Mouse (Mus musculus): Measurements from ENCODE around the gene Sft2d2. TPM values are rescaled to one million over a fixed set of nuclear protein-coding genes. Genes with fewer than 3 reads are reported as not detected.

The Sft2d2 gene
- polyA plus RNA-seq, 1 experiment from 2014 or later = 8.9 TPM

DNA sequence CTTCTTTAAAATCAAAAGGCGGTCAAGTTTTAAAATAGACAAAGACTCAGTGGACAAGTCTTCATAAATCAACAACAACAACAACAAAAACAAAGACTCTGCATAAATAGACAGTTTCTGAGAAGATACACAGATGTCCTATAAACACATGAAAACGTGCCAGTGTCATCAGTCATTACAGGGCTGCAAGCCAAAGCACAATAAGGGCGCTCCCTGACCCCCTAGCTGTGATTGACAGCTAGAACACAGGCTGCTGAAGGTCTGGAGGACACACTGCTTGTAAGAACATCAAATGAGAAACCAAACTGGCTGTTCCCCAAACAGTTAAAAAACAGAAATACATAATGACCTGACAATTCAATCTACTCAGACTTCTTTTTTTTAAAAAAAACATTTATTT is 5.4 kb upstream of the Sft2d2 start:
- Histone ChIP-seq H3K27ac (no peak overlapping the region), H3K36me3 (no peaks in the 10 kb centered on the region), H3K4me3 (no peak overlapping the region), H3K27me3 (ENCODE audit: insufficient read depth, poor library complexity, severe bottlenecking) (peaks cover 10% of the 10 kb centered on the region), H3K9me3 (no peaks in the 10 kb centered on the region), H3K4me1 (replicated peaks) (peaks cover 3% of the 10 kb centered on the region)
- DNase-seq (ENCODE audit: low spot score) = no peak
- 75% methylated on average over 3 of the region's 3 CpGs for WGBS

DNA sequence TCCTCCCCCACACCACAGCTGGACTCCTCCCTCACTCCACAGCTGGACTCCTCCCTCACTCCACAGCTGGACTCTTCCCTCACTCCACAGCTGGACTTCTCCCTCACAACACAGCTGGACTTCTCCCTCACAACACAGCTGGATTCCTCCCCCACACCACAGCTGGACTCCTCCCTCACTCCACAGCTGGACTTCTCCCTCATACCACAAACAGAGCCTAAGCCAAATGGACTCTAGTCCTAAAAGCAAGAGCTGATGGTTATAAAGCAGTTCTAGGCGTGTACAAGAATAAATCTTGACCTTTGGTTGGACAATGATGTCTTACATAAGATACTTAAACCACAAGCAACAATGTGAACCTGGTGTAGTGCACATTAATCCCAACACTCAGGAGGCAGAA is 4.7 kb upstream of the Sft2d2 start:
- Histone ChIP-seq H3K27me3 (ENCODE audit: insufficient read depth, poor library complexity, severe bottlenecking) (peaks cover 10% of the 10 kb centered on the region), H3K4me3 (no peak overlapping the region), H3K4me1 (replicated peaks) (peaks cover 10% of the 10 kb centered on the region), H3K27ac (no peak overlapping the region), H3K36me3 (no peaks in the 10 kb centered on the region), H3K9me3 (no peaks in the 10 kb centered on the region)
- WGBS = 74% methylated on average over 1 of the region's 1 CpGs
- no peak for DNase-seq (ENCODE audit: low spot score)

DNA sequence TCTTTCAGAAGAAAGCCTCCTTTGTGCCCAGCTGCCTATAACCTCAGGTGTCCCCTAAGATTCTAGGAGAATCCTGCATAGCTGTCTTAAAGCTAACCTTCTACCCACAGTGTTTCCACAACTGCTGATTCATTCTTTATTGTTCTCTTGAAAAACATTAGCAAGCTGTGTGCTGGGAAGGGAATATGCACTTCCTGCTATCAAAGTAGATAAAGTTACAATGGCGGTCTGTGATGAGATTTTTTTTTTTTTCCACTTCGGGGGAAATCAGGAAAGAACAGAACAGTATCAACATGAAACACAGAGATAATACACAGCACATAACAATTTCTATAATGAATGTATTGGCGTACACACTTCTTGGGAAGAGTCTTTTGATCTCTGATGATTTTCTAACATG is 3.6 kb upstream of the Sft2d2 start:
- no peak for DNase-seq (ENCODE audit: low spot score)
- peaks cover 21% of the 10 kb centered on the region for H3K4me1 ChIP-seq (replicated peaks)
- 77% methylated on average over 3 of the region's 3 CpGs for WGBS

DNA sequence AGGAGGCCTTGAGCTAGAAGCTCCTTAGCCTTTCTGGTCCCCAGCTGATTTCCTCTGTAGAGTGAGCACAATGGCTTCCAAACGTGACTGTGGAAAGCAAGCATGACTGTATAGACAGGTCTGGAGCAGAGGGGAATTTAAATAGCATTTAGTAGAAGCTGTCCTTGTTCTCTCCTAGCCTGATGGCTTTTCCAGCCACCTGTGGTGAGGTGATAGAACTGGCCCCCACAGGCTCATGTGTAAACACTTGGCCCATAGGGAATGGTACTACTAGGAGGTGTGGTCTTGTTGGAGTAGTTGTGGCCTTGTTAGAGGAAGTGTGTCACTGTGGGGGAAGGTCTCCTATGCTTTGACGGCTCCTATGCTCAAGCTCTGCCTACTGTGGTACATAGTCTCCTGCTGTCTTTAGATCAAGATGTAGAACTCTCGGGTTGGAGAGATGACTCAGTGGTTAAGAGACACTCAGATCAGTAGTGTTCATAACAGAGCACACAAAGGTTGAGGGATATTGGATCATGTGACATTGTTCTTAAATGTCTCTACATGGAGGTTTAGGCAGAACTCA is 1.2 kb upstream of the Sft2d2 start:
- Histone ChIP-seq H3K9me3 (no peaks in the 10 kb centered on the region), H3K4me1 (replicated peaks) (peaks cover 21% of the 10 kb centered on the region), H3K36me3 (no peaks in the 10 kb centered on the region), H3K27me3 (ENCODE audit: insufficient read depth, poor library complexity, severe bottlenecking) (peaks cover 20% of the 10 kb centered on the region), H3K27ac (no peak overlapping the region), H3K4me3 (no peak overlapping the region)
- no peak for DNase-seq (ENCODE audit: low spot score)
- 65% methylated on average over 3 of the region's 3 CpGs for WGBS

More for the DNA sequence above, 3.6 kb upstream of the Sft2d2 start:
- Histone ChIP-seq H3K36me3 (no peaks in the 10 kb centered on the region), H3K27me3 (ENCODE audit: insufficient read depth, poor library complexity, severe bottlenecking) (peaks cover 20% of the 10 kb centered on the region), H3K27ac (no peak overlapping the region), H3K9me3 (no peaks in the 10 kb centered on the region), H3K4me3 (no peak overlapping the region)

DNA sequence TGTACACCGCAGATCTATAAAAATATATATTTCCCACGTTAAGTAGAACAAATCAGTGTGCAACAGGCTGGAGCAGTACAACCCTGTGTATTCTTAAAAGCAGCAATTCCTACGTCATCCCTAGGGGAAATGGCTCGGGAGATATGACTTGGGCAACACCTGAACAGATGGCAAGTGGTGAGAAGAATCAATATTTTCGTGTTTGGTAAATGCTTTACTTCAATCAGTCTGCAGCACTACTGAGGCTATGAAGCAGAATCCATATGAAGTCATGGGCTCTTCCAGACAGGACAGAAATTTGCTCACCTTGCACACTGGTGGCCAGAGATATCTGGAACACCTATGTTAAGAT is 400 bp upstream of the Sft2d2 start:
- Histone ChIP-seq H3K9me3 (no peaks in the 10 kb centered on the region), H3K36me3 (no peaks in the 10 kb centered on the region), H3K27ac (peak overlapping the region; percentile 80), H3K27me3 (ENCODE audit: insufficient read depth, poor library complexity, severe bottlenecking) (peaks cover 20% of the 10 kb centered on the region), H3K4me1 (replicated peaks) (peaks cover 21% of the 10 kb centered on the region), H3K4me3 (peak overlapping the region; percentile 89)
- WGBS = 14% methylated on average over 5 of the region's 5 CpGs
- no peak for DNase-seq (ENCODE audit: low spot score)

DNA sequence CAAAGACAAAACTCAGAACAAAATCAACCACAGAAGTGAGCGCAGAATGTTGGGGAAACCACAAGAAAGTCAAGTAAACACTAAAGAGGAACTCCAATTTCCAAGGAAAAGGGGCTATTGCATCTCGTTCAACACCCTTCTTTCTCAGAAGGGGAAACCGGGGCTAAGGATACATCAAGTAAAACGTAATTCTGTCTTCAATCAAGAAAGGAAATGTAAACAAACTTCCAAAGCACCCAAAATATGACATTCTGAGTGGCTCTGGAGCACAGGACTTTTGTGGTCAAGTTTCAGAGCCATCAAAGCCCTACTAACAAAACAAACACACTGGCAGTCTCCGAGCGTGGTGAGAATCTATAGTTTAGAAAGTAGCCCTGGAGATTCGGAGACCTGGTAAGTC is 812 bp downstream of the Sft2d2 start:
- DNase-seq (ENCODE audit: low spot score) = no peak
- 20% methylated on average over 7 of the region's 7 CpGs for WGBS
- no peaks in the 10 kb centered on the region for H3K9me3 ChIP-seq
- H3K4me3 ChIP-seq = peak overlapping the region; percentile 89
- H3K4me1 ChIP-seq (replicated peaks) = peaks cover 21% of the 10 kb centered on the region
- H3K27me3 ChIP-seq (ENCODE audit: insufficient read depth, poor library complexity, severe bottlenecking) = peaks cover 20% of the 10 kb centered on the region
- H3K36me3 ChIP-seq = no peaks in the 10 kb centered on the region
- H3K27ac ChIP-seq = peak overlapping the region; percentile 80

DNA sequence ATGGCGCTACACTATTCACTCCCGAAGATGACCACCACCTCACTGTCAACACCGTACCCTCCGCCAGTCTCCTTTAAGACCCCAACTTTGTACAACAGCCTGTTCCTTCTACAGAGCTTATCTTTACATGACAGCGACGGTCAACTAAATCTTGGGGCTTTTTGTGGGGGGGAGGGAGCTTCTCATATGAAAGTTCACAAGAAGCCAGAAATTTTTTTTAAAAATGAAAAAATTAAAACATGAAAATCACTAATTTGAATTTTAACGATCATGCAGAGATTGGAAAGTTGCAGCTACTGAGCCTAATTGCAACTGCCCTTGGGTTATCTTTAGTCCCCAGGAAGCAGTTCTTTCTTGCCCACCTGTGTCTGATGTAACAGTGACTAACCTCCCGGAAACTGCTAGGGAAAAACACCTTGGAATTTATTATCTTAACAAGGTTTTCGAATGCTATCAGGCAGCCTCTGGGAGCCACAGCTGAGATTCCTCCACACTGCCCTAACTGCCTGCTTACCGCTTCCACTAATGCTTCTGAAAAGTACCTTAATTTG is 1.4 kb downstream of the Sft2d2 start:
- H3K4me3 ChIP-seq = peak overlapping the region; percentile 89; the same call in 1 of the 2 replicates
- WGBS = 79% methylated on average over 10 of the region's 10 CpGs
- DNase-seq (ENCODE audit: low spot score) = no peak

DNA sequence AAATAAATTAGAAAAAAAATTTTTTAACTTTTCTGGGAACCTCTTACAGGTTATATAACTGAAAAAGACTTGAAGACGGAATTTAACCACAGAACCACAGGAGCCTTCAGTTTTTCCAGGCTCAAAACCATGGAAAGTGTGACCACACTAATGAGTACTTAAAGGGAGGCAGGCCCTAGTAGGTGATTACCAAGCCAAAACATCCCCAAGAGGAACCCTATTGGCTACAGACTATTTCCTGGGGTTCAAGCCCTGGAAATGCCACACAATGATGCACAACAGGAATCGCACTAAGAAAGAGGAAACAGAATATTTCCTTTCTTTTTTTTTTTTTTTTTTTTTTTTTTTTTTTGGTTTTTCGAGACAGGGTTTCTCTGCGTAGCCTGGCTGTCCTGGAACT is 2.1 kb downstream of the Sft2d2 start:
- Histone ChIP-seq H3K27me3 (ENCODE audit: insufficient read depth, poor library complexity, severe bottlenecking) (peaks cover 20% of the 10 kb centered on the region), H3K36me3 (no peaks in the 10 kb centered on the region), H3K9me3 (no peaks in the 10 kb centered on the region), H3K4me3 (no peak overlapping the region), H3K27ac (no peak overlapping the region), H3K4me1 (replicated peaks) (peaks cover 30% of the 10 kb centered on the region)
- WGBS = 81% methylated on average over 4 of the region's 4 CpGs
- DNase-seq (ENCODE audit: low spot score) = no peak

More for the DNA sequence above, 1.4 kb downstream of the Sft2d2 start:
- Histone ChIP-seq H3K4me1 (replicated peaks) (peaks cover 25% of the 10 kb centered on the region), H3K36me3 (no peaks in the 10 kb centered on the region), H3K27me3 (ENCODE audit: insufficient read depth, poor library complexity, severe bottlenecking) (peaks cover 20% of the 10 kb centered on the region), H3K27ac (no peak overlapping the region), H3K9me3 (no peaks in the 10 kb centered on the region)

DNA sequence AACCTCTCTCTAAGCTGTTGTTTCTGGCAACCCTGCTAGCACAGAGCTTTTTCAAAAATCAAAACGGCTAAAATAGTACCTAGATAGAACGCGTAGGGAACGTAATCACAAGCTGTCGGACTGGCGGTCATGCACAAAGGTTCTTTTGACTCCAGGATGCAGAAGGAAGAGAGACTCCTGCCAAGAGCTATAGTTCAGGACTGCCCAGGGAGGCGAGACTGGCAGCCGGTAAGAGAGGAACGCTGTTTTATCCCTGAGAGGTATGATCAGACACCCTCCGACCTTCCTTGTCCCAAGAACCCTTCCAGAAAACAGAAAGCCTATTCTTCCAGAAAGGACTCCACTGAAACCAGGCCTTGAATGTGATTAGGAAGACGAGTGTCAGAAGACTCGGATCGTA is 2.6 kb downstream of the Sft2d2 start:
- Histone ChIP-seq H3K27me3 (ENCODE audit: insufficient read depth, poor library complexity, severe bottlenecking) (peaks cover 20% of the 10 kb centered on the region), H3K4me1 (replicated peaks) (peaks cover 35% of the 10 kb centered on the region), H3K36me3 (no peaks in the 10 kb centered on the region), H3K27ac (no peak overlapping the region), H3K4me3 (no peak overlapping the region), H3K9me3 (no peaks in the 10 kb centered on the region)
- DNase-seq (ENCODE audit: low spot score) = no peak
- WGBS = 63% methylated on average over 13 of the region's 13 CpGs

DNA sequence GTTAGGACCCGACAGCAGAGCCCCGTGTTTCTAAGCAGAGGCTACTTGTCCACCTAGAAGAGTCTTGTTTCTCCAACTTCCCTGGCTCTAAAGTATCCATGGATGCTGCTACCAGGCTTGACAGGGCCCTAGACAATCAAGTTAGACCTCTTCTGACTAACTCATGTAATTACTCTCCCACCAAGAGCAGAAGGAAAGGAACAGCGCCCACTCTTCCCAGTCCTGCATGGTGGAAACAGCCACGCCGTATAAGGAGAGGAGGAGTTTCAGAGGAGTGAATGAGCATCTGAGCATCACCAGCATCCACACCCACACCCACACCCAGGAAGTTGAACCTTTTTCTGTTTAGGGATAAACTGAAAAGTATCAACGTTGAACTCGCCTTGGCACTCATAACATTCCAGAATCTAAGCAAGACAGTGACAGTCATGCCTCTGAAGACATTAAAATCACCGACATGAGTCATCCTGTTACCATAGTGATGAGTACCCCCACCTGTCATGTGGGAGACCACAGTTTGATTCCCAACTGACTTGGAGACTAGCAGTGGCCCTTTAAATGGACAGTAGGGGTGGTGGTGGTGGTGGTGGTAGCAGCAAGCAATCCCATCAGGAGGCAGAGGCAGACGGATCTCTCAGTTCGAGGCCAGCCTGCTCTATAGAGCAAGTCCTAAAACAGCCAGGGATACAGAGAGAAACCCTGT is 3.5 kb downstream of the Sft2d2 start:
- H3K27me3 ChIP-seq (ENCODE audit: insufficient read depth, poor library complexity, severe bottlenecking) = peaks cover 20% of the 10 kb centered on the region
- no peak overlapping the region for H3K27ac ChIP-seq
- peaks cover 36% of the 10 kb centered on the region for H3K4me1 ChIP-seq (replicated peaks)
- H3K4me3 ChIP-seq = no peak overlapping the region
- no peaks in the 10 kb centered on the region for H3K36me3 ChIP-seq
- no peaks in the 10 kb centered on the region for H3K9me3 ChIP-seq
- 91% methylated on average over 10 of the region's 10 CpGs for WGBS
- DNase-seq (ENCODE audit: low spot score) = no peak

DNA sequence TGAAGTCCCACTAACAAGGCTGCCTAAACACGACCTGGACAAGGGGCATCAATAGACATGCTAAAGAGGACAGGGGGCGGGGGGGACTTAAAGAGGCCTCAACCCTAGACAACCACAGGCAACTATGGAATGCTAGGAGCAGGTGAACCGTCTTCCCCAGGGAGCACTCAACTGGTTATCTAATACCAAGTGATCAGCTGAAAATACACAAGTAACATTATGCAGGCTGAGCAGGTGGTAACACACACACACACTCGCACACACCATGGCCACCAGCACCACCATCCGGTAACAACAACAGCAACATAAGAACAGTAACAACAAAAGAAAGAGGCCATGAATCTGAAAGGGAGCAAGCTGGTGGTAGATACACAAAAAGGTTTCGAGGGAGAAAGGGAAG is 4.2 kb downstream of the Sft2d2 start:
- 74% methylated on average over 6 of the region's 6 CpGs for WGBS
- H3K27me3 ChIP-seq (ENCODE audit: insufficient read depth, poor library complexity, severe bottlenecking) = peaks cover 14% of the 10 kb centered on the region
- DNase-seq (ENCODE audit: low spot score) = no peak
- H3K4me3 ChIP-seq = no peak overlapping the region
- no peaks in the 10 kb centered on the region for H3K36me3 ChIP-seq
- H3K27ac ChIP-seq = no peak overlapping the region
- peaks cover 36% of the 10 kb centered on the region for H3K4me1 ChIP-seq (replicated peaks)
- no peaks in the 10 kb centered on the region for H3K9me3 ChIP-seq

DNA sequence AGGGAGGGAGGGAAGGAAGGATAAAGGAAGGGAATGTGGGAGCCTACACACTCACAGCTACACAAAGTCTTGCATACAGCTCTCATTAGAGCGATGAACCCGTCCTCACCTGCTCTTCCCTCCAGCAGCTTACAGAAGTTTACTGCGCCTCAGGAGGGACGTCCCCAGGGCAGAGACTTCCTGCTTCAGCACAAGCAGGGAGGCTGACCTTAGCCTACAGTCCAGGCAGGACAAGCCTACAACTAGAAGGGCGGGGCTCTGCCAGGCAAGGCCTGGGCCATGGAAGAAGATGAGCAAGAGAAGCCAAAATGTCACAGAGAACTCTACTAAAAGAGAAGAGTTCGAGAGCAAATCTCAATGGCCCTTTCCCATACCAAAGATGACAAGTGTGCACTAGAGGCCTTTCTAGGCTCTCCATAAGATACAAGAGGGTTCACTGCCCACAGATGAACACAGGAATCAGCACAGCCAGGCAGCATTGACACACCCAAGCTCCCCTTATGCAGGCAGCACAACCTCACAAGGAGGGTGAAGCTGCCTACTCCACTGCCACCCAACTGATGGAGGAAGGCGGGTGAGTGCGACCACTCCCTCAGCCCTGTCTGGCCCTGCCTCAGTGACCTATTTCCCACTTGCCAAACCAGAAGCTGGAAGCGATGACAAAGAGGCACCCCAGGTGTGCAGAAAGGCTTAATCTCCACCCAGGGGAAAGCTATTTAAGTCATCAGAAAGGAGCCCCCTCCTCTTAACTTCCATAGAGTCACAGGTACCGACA is 5.2 kb downstream of the Sft2d2 start:
- DNase-seq (ENCODE audit: low spot score) = no peak
- no peak overlapping the region for H3K27ac ChIP-seq
- no peaks in the 10 kb centered on the region for H3K9me3 ChIP-seq
- 79% methylated on average over 10 of the region's 10 CpGs for WGBS
- no peaks in the 10 kb centered on the region for H3K36me3 ChIP-seq
- peaks cover 11% of the 10 kb centered on the region for H3K27me3 ChIP-seq (ENCODE audit: insufficient read depth, poor library complexity, severe bottlenecking)
- peaks cover 26% of the 10 kb centered on the region; the same call in 1 of the 2 replicates for H3K4me1 ChIP-seq (replicated peaks)
- H3K4me3 ChIP-seq = no peak overlapping the region

DNA sequence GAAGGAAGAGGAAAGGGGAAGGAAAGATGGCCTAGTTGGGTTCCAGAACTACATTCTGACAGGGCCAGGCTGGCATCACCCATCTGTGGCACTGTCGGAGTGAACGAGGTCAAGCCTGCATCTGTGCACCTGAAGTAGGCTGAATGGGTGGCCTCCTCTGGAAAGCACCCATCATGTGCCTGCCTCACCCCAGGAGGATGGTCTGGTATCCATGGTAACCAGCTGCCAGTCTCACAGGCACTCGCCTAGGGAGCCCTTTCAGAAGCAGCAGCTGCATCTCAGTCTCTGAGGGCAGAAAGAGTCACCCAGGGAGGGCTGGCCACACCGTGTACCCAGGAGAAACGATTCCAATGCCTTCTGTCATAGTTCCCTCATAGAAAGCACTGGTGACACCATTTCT is 6.9 kb downstream of the Sft2d2 start:
- Histone ChIP-seq H3K4me1 (replicated peaks) (peaks cover 15% of the 10 kb centered on the region; the same call in 1 of the 2 replicates), H3K27ac (no peak overlapping the region), H3K36me3 (no peaks in the 10 kb centered on the region), H3K9me3 (no peaks in the 10 kb centered on the region), H3K4me3 (no peak overlapping the region), H3K27me3 (ENCODE audit: insufficient read depth, poor library complexity, severe bottlenecking) (no peaks in the 10 kb centered on the region)
- 56% methylated on average over 5 of the region's 5 CpGs for whole genome bisulfite sequencing
- no peak for DNase-seq (ENCODE audit: low spot score)
